Mouse (Mus musculus) layer of hippocampus, adult 11-12 months (tissue): Measurements from ENCODE around the gene Flywch2.
A peak's percentile ranks its signal among the peaks of the same experiment; 100 is the strongest.

Experiments
- DNase-seq: peaks from one replicate; pipeline ENCODE4 v3.0.0; 2022; ENCODE audit warnings: low spot score

Gene Flywch2

DNA sequence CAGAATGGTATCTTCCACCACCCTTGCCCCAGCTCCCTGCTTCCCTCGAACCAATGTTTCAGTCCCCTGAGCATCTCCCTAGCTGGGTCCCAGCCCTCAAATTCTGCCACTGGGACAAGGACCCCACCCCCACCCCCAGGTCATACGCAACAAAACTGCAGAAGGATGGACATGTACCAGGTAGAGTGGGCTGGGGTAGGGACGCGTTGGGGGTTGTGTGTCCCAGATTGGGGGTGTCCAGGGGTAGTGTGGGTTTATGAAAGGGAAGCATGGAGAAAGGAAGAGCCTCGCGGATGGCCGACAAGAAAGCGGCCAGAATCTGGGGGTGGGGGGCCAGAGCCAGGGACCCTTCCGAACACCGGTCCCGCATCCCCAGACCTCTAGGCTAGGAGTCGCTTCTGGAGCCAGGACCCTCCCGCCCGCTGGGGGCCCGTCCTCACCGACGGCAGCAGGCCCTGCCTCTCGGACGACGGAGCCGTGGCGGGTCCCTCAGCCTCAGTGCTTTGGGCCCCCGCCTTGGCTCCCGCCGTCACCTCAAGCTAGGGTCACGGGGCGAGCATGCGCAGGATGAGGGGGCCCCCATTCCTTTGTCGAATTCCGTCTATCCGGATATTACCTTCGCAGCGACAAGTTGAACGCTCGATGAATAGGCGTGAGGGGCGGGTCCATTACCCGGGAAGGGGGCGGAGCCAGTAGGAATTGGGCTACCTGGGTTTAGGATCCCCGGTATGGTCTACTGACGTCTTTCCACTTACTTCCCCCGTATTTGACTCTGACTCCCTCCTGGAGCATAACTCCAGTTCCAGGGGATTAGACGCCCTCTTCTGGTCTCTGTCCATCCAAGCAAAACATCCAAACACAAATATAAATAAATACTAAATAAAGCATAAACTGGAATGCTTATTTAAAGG is at the start of gene Flywch2:
TSS of gene Flywch2 (minus strand) at position 521 of the 911 bp plus-strand sequence.
- DNase-seq = peak; percentile 91

DNA sequence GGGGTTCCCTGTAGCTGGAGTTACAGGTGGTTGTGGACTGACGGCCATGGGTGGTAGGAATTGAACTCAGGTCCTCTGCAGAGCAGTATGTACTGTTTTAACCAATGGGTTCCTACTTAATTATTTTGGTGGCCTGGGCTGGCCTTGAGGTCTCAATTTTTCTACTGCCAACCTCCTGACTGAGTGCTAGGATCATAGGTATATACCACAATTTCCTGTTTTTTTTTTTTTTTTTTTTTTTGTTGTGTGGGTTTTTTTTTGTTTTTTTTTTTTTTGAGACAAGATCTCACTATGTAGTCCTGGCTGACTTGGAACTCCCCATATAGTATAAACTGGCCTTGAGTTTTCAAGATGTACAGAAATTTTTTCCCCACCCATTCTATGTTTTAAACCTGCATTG is 45.3 kb upstream of the Flywch2 start:
- no peak for DNase-seq

DNA sequence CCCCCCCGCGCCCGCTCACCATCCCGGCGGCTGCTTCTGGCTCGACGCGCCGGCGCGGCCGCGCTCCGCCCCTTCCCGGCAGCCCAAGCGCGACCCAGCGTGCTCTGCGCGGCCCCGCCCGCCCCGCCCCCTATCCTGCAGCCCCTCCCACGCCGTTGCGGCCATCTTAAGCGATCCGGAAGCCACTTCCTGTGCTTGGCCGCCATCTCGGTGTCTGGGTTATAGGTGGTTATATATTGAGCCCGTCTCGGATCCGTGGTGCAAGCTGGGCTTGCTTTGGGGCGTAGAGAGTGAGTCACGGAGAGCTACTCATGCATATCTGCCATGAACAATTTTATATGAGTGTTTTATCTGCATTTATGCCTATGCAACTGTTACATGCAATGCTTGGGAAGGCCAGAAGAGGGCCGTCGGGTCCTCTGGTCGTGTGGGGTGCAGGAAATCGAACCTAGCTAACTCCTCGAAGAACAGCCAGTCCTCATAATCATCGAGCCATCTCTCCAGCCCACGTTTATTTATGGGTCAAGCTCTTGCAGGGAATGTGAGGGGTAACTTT is 43.3 kb upstream of the Flywch2 start, which contains the start of gene Elob:
TSS of gene Elob (minus strand) at position 73 of the 556 bp plus-strand sequence.
- DNase-seq = peak; percentile 90

DNA sequence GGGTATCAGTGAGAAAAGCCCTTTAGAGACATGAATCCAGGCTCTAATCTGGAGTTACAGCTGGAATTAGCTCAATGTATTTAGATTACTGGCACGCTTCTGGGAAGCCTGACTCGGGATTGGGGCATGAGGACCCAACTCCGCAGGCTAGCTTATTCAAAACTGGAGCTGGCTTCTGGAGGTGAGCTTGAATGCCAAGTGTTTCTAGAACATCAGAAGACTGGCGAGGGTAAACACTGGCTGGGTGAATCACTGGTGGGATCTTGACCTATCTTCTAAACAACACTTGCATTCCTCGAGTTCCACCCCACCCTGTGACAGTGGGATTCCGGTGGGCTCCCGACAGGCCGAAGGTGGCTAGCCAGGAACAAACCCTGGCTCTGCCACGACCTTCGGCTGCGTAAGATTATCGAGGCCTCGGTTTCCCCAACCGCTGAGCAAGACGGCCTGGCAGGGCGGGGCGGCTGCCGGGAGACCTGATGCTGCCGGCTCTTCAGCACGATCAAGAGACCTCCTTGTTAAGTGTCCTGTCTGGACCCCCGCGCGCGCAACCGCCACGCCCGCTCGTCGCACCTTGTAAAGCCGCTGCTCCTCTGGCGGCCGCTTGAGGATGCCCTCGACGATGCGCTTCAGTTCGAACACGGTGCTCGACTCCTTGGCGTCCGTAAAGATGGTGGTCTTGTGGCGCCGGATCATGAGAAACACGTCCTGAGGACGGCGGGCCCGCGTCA is 42.6 kb upstream of the Flywch2 start:
- peak; percentile 62 for DNase-seq

DNA sequence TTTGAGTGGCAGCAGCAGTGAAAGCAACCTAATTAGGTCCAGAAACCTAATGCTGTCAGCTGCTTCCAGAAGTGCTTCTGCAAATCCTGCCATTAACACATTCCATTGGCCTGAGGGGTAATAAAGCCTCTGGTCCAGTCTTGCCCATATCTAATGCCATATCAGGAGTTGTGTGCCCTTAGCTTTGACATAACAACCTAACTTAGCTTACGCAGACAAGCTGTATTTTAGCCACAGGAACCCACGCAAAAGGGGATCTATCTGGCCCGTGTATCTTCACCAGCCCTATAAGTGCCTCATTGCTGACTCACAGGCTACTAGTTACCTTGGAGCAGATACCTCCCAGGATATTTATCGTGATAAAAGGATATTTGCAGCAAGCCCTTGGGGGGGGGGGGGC is 39.7 kb upstream of the Flywch2 start:
- DNase-seq = no peak

DNA sequence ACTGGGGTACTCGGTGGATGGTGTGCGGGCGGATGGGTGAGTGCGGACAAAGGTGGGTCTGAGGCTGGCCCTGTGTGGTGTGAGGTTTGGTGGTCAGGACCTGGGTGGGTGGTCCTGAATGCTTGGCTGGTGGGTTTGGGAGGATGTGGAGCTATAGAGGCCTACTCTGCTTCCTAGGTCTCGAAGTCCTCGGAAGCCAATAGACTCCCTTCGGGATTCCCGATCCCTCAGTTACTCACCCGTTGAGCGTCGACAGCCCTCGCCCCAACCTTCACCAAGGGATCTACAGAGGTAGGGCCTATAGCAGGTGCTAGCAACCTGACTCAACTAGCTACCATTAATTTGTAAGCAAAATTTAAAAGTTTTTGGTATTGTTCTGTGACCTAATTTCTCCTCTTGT is 37.7 kb upstream of the Flywch2 start:
- no peak for DNase-seq

DNA sequence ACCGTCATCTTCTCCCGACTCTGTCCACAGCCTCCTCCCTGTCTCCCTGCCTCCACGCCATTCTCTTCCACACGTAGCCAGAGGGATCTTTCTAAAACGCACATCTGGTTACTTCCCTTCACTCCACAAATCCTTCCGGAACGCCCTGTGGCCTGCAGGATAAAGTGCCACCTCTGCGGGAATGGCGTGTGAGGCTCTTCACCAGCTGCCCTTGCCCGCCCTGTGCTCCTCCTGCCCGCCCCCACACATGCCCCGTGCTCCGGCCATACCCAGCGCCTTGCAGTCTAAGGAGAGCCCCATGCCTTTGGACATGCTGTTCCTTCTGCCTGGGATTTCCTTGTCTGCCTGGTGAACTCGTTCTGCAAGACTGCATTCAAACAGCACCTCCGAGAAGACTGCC is 37.1 kb upstream of the Flywch2 start:
- DNase-seq = no peak

DNA sequence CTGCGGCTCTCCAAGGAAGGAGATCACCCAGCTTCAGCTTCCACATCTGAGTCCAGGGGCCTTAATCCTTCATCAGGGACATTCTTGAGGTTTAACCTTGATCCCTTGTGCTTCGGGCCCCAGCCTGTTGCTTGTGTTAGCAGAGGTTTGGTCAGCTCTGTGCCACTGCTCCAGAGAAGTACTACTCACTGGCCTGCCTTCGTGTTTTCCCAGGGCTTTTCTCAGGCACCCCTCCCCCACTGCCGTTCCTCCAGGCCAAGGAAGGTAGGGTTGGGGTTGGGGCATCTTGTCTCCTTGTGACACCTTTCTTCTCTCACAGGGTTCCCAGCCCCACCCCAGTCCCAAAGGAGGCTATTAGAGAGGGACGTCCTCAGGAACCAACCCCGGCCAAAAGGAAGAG is 36.2 kb upstream of the Flywch2 start:
- no peak for DNase-seq

DNA sequence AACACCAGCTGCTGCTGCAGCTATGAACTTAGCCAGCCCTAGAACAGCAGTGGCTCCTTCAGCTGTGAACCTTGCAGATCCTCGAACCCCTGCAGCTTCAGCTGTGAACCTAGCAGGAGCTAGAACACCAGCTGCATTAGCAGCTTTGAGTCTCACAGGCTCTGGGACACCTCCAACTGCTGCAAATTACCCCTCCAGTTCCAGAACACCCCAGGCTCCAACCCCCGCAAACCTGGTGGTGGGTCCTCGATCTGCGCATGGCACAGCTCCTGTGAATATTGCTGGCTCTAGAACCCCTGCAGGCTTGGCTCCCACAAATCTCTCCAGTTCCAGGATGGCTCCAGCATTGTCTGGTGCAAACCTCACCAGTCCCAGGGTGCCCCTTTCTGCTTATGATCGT is 34.9 kb upstream of the Flywch2 start:
- DNase-seq = no peak

DNA sequence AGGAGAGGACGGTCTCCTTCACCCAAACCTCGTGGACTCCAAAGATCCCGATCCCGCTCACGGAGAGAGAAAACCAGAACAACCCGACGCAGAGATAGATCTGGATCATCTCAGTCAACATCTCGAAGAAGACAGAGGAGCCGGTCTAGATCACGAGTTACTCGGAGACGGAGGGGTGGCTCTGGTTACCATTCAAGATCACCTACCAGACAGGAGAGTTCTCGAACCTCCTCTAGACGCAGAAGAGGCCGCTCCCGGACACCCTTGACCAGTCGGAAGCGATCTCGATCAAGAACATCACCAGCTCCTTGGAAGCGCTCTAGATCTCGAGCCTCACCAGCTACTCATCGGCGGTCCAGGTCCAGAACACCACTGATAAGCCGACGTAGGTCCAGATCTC is 33.4 kb upstream of the Flywch2 start:
- no peak for DNase-seq

DNA sequence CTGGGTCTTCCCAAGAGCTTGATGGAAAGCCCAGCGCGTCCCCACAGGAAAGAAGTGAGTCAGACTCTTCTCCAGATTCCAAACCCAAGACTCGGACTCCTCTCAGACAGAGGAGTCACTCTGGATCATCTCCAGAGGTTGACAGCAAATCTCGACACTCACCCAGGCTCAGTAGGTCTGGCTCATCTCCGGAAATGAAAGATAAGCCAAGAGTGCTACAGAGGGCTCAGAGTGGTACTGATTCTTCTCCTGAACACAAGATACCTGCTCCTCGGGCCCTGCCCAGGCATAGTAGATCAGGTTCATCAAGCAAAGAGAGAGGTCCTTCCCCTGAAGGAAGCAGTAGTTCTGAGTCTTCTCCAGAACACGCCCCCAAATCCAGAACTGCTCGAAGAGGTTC is 32.7 kb upstream of the Flywch2 start:
- DNase-seq = no peak

DNA sequence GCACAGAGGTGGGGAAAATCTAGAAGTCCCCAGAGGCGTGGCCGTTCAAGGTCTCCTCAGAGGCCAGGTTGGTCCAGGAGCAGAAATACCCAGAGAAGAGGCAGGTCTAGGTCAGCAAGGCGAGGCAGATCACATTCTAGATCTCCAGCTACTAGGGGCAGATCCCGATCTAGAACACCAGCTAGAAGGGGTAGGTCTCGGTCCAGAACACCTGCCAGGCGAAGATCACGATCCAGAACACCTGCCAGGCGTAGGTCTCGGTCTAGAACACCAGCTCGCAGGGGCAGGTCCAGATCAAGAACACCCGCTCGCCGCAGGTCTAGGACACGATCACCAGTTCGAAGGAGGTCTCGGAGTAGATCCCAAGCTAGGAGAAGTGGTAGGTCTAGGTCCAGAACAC is 29.8 kb upstream of the Flywch2 start:
- no peak for DNase-seq

DNA sequence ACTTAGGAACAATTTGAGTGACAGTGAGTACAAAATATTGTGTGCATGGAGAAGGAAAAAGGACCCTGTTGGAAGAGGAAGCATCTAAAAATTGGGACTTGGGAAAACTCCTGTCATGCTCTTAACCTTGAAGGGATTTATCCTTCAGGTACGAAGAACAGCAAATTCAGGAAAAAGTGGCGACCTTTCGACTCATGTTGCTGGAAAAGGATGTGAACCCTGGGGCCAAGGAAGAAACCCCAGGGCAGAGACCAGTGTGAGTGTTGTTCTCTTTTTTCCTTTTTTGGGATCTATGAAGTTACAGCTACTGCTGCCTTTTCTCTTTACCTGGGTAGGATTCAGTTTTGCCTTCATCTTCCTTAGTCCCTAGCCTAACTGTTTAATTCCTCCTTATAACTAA is 22.0 kb upstream of the Flywch2 start:
- no peak for DNase-seq

DNA sequence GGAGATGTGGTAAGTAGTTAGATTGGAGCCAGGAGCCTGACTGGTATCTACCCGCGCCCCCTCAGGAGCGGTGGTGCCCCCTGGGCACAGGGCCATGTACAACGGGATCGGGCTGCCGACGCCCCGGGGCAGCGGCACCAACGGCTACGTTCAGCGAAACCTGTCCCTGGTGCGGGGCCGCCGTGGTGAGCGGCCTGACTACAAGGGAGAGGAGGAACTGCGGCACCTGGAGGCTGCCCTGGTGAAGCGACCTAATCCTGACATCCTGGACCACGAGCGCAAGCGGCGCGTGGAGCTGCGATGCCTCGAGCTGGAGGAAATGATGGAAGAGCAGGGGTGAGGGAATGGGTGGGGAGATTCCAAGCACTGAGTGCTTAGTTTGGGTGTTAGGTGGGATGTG is 21.0 kb upstream of the Flywch2 start:
- no peak for DNase-seq

DNA sequence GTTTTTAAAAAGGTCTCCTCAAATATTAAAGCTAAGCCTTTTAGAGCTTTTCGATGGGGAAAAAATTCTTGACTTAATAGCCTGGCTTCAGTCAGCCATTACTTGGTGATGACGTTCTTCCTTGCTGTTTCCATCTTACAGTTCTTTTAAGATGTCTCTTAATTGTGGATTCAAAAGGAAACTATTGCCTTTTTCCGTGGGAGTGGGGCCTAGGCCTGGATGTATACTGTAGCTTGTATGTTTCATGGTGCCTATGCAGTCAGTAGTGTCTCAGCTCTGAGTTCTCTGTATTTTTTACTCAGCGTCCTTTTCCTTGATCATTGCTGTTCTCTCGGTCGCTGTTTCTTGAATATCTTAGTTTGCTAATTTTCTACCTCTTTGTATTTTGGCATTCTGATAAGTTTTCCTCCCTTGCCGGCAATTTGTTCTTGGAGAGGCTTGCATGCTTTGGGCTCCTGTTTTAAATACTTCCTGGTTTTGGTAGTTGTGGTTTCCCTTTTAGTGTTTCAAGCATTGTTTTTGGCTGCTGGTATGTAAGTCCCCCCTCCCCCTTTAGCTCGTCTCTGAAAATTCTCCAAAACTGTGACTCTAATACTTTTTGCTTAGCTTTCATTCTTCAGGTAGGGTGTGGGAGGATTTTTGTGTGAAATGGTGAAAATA is 18.7 kb upstream of the Flywch2 start:
- no peak for DNase-seq

DNA sequence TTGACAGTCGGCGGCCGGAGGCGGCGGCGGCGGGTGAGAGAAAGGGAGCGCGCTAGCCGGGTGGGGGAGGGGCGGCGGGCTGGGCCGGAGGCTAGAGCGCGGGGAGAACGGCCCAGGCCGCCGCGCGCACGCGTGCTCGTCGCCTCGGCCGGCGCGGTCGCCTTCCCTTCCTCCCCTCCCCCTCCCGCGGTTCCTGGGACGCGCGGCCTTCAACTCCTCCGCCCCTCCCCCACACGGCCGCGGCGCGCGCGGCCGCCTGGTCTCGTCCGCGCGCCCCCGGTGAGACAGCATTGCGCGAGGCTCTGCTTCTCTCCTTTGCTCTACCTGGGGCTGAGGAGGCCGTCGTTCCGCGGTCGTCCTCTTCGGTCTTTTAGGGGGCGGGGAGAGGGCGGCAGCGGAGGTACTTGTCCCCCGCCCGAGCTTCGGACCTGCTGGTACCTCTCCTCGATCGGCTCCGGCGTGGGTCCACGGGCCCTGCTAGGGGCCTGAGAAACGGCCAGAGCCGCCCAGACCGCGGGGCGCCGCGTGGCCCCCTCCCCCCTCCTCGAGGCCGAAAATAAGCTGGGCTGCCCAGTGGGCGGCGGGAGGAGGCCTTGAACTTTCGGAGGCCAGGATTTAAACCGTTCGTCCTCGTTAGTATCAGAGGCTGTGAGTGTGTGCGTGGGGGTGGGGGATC is 17.6 kb upstream of the Flywch2 start:
- peak; percentile 74 for DNase-seq

DNA sequence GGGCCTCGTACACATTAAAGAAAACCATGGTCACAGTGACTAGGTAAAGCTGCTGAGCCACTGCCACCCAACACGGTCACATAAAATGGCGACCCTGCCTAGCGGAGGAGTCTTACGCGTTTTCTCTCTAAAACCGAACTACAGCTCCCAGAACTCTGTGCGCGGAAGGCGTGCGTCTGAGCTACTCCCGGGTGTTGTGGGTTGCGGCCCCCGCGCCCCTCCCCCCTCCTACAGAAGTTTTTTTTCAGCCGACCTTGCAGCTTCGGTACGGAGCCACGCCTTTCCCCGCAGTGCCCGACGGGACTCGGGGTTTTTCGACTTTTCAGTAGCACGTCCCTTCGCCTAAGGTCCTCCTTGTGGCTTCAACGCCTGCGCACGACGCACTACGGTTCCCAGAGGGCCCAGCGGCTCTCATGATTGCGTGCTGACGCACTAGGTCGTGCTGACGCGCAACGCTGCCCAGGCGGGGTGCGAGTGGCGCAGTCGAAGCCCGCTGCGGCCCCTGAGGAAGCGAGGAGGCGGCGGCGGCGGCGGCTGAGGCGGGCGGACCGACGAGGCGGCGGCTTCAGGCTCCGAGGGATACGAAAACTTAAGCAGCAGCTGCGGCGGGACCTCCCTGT is 17.0 kb upstream of the Flywch2 start:
- DNase-seq = peak; percentile 98

DNA sequence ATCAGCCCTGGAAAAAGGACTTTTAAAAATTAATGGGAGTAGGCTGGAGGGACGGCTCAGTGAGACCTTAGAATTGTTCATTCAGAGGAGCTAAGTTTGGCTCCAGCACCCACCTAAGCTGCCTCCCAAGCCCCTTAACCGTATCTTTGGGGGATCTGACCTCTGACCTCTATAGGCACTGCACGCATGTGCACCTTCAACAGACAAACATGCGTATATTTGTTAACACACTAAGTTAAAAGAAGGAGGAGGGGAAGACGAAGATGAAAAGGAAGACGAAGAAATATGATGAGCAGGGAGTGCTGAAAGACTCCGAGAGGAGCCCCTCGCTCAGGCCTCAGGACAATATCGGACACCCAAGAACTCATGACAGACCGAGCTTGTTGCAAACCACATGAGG is 15.7 kb upstream of the Flywch2 start:
- DNase-seq = no peak

DNA sequence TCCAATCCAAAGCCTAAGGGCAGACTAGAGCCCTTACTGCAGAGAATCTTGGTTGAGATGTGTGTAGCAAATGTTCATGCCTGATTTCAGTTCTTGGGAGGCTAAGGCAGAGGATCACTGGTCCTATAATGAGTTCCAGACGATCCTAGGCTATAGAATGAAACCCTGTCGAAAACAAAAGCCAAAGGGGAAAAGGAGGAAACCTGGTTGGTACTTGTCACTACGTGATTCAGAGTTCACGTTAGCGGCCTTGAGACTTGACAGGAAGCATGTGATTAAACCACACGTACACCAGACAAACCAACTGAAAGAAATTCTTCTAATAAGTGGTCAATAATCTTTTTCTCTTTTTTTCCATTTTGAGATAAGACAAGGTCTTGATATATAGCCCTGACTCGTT is 11.4 kb upstream of the Flywch2 start:
- DNase-seq = no peak

DNA sequence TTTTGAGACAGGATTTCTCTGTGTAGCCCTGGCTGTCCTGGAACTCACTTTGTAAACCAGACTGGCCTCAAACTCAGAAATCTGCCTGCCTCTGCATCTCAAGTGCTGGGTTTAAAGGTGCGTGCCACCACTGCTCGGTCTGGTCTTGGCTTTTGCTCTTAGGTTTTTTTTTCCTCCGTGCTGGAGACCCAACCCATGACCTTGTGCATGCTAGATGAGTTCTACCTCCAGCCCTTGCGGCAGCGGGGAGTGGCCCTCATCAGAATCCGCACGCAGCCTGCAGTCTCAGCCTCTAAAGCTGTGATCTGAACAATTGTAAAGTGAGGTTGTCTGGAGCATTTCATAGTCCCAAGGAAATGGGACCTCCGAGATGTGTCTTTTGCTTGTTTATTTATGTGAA is 9.4 kb upstream of the Flywch2 start:
- no peak for DNase-seq

DNA sequence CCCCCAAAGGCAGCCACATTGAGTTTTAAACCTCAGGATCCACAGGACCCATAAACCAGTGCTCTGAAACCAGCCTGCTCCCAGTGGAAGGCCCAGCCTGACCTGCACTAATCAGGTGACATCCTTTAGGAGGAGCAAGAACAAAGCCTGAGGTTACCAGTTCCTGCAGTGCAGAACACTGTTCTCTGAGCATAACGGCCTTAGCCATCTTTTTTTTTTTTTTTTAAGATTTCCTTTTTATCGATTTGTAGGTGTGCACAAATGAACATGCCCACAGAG is 5.1 kb upstream of the Flywch2 start:
- DNase-seq = no peak
